Mouse (Mus musculus) small intestine, adult 2 months (tissue): ENCODE measurements around the gene Grifin. TPM values are rescaled to one million over a fixed set of nuclear protein-coding genes. Genes with fewer than 3 reads are reported as not detected.
A peak's percentile ranks its signal among the peaks of the same experiment; 100 is the strongest.

Source experiments
- H3K27ac ChIP-seq: fragments of 200-500 bp; 2 replicates; pipeline ENCODE4 v1.5.1; 2012; ENCODE audit warnings: low read depth, low read length, control low read depth, inconsistent platforms; ENCODE audit not compliant: insufficient read depth
- H3K27me3 ChIP-seq: fragments of 200-500 bp; 2 replicates; pipeline ENCODE4 v1.6.1; 2012; ENCODE audit warnings: mild to moderate bottlenecking, moderate library complexity, low read length, inconsistent platforms; ENCODE audit not compliant: control insufficient read depth, insufficient read depth
- H3K36me3 ChIP-seq: fragments of 200-500 bp; 2 replicates; pipeline ENCODE4 v1.6.1; 2012; ENCODE audit warnings: mild to moderate bottlenecking, low read length, control low read depth, inconsistent platforms; ENCODE audit not compliant: control insufficient read depth, insufficient read depth
- H3K4me1 ChIP-seq: fragments of 200-500 bp; 2 replicates; pipeline ENCODE4 v1.6.1; 2012; ENCODE audit warnings: low read length, inconsistent platforms, mixed read lengths; ENCODE audit not compliant: control insufficient read depth, insufficient read depth, insufficient read length
- H3K4me3 ChIP-seq: fragments of 200-500 bp; 2 replicates; pipeline ENCODE4 v1.5.1; 2012; ENCODE audit warnings: low read depth, mild to moderate bottlenecking, control low read depth, inconsistent platforms, low read length, moderate library complexity
- CTCF ChIP-seq: fragments of 200-500 bp; IDR thresholded peaks from 2 replicates; pipeline ENCODE4 v1.5.1; 2012; ENCODE audit warnings: low read depth, mild to moderate bottlenecking, control low read depth, inconsistent platforms, low read length, moderate library complexity, mixed read lengths; ENCODE audit not compliant: insufficient replicate concordance, insufficient read length; ENCODE audit errors: extremely low read depth
- POLR2A ChIP-seq: fragments of 200-500 bp; IDR thresholded peaks from 2 replicates; pipeline ENCODE4 v1.6.1; 2012; ENCODE audit warnings: low read depth, mild to moderate bottlenecking, control low read depth, inconsistent platforms, low read length, moderate library complexity
- WGBS: fragments of 180-500 bp; shearing (Covaris S2); methylation state at CpG from one replicate; pipeline ENCODE4 v1.1.7; 2018; 5-methylcytosine and 5-hydroxymethylcytosine counted together
- polyA plus RNA-seq: library from polyadenylated mRNA; depleted of rRNA; stranded (reverse); fragments of >200 nt; gene quantifications from 2 replicates; pipeline ENCODE4 v1.2.3, GENCODE M21; 2012

The Grifin gene
- polyA plus RNA-seq, 1 experiment: not detected

GRCm38 (mm10) chr5:140567321-140567720, 2.5 kb upstream of the Grifin start:
- Histone ChIP-seq H3K4me1 (peaks cover 8% of the 10 kb centered on the region), H3K4me3 (no peak overlapping the region), H3K27me3 (no peaks in the 10 kb centered on the region), H3K36me3 (no peaks in the 10 kb centered on the region), H3K27ac (no peak overlapping the region)
- TF ChIP-seq POLR2A (no peak), CTCF (no peak)
- 31% methylated on average over 11 of the region's 11 CpGs for WGBS

GRCm38 (mm10) chr5:140566271-140566670, 1.4 kb upstream of the Grifin start:
- TF ChIP-seq CTCF: no peak
- TF ChIP-seq POLR2A: no peak
- Histone ChIP-seq H3K27ac (no peak overlapping the region), H3K4me1 (peaks cover 8% of the 10 kb centered on the region), H3K36me3 (no peaks in the 10 kb centered on the region), H3K27me3 (no peaks in the 10 kb centered on the region), H3K4me3 (no peak overlapping the region)
- 84% methylated on average over 4 of the region's 4 CpGs for WGBS

- H3K27me3 ChIP-seq: no peaks in the 10 kb centered on the region
- whole genome bisulfite sequencing: 71% methylated on average over 6 of the region's 6 CpGs
- H3K36me3 ChIP-seq: no peaks in the 10 kb centered on the region
- TF ChIP-seq CTCF (peak; percentile 37; the same call in 1 of the 2 replicates), POLR2A (no peak)
- H3K4me3 ChIP-seq: no peak overlapping the region
- H3K27ac ChIP-seq: no peak overlapping the region
- peaks cover 8% of the 10 kb centered on the region for H3K4me1 ChIP-seq
These were observed 985 bp upstream of the Grifin start for GRCm38 (mm10) chr5:140565856-140566255.

- H3K27ac ChIP-seq: no peak overlapping the region
- TF ChIP-seq POLR2A (no peak), CTCF (no peak)
- H3K27me3 ChIP-seq: no peaks in the 10 kb centered on the region
- WGBS: 76% methylated on average over 5 of the region's 5 CpGs
- H3K4me3 ChIP-seq: no peak overlapping the region
- H3K36me3 ChIP-seq: no peaks in the 10 kb centered on the region
- peaks cover 8% of the 10 kb centered on the region for H3K4me1 ChIP-seq
These were observed 580 bp upstream of the Grifin start for GRCm38 (mm10) chr5:140565451-140565850.

GRCm38 (mm10) chr5:140562601-140563000, 2.3 kb downstream of the Grifin start:
- Histone ChIP-seq H3K27ac (no peak overlapping the region), H3K4me1 (peaks cover 8% of the 10 kb centered on the region), H3K36me3 (no peaks in the 10 kb centered on the region), H3K4me3 (no peak overlapping the region), H3K27me3 (no peaks in the 10 kb centered on the region)
- WGBS: 83% methylated on average over 9 of the region's 9 CpGs
- TF ChIP-seq POLR2A (no peak), CTCF (no peak)

GRCm38 (mm10) chr5:140556859-140557258, 8.0 kb downstream of the Grifin start:
- Histone ChIP-seq H3K4me1 (peaks cover 2% of the 10 kb centered on the region; the same call in 1 of the 2 replicates), H3K36me3 (no peaks in the 10 kb centered on the region), H3K27ac (no peak overlapping the region), H3K27me3 (no peaks in the 10 kb centered on the region), H3K4me3 (no peak overlapping the region)
- TF ChIP-seq CTCF (no peak), POLR2A (no peak)
- 84% methylated on average over 3 of the region's 3 CpGs for WGBS

GRCm38 (mm10) chr5:140553719-140554118, 11.2 kb downstream of the Grifin start:
- Histone ChIP-seq H3K4me1 (peaks cover 2% of the 10 kb centered on the region; the same call in 1 of the 2 replicates), H3K27me3 (no peaks in the 10 kb centered on the region), H3K27ac (no peak overlapping the region), H3K4me3 (no peak overlapping the region), H3K36me3 (no peaks in the 10 kb centered on the region)
- no peak for TF ChIP-seq CTCF
- no peak for TF ChIP-seq POLR2A
- 49% methylated on average over 7 of the region's 7 CpGs for WGBS
